Mouse (Mus musculus) intestine, embryonic 15.5 days (tissue): Measurements from ENCODE around the gene Tgfbr3. TPM values are rescaled to one million over a fixed set of nuclear protein-coding genes. Genes with fewer than 3 reads are reported as not detected.
A peak's percentile ranks its signal among the peaks of the same experiment; 100 is the strongest.

Source experiments
- ATAC-seq: fragments of 200-750 bp; cut with Nextera tagmentation; 2 replicates; pipeline ENCODE4 v1.8.0; 2017; ENCODE audit warnings: moderate TSS enrichment, moderate library complexity
- H3K27ac ChIP-seq: fragments of 300-500 bp; sonication (generic); 2 replicates; pipeline ENCODE4 v1.5.1; 2015; ENCODE audit warnings: mild to moderate bottlenecking, inconsistent platforms
- H3K27me3 ChIP-seq: fragments of 300-500 bp; sonication (generic); replicated peaks from 2 replicates; pipeline ENCODE4 v1.6.1; 2015; ENCODE audit warnings: inconsistent platforms
- H3K36me3 ChIP-seq: fragments of 300-500 bp; sonication (generic); 2 replicates; pipeline ENCODE4 v1.6.1; 2015; ENCODE audit warnings: inconsistent platforms
- H3K4me1 ChIP-seq: fragments of 300-500 bp; sonication (generic); replicated peaks from 2 replicates; pipeline ENCODE4 v1.6.1; 2015; ENCODE audit warnings: inconsistent platforms
- H3K4me2 ChIP-seq: fragments of 300-500 bp; sonication (generic); replicated peaks from 2 replicates; pipeline ENCODE4 v1.6.1; 2015; ENCODE audit warnings: mild to moderate bottlenecking, inconsistent platforms
- H3K4me3 ChIP-seq: fragments of 300-500 bp; sonication (generic); replicated peaks from 2 replicates; pipeline ENCODE4 v1.5.1; 2015; ENCODE audit warnings: inconsistent platforms
- H3K9ac ChIP-seq: fragments of 300-500 bp; sonication (generic); 2 replicates; pipeline ENCODE4 v1.6.1; 2015; ENCODE audit warnings: inconsistent platforms
- H3K9me3 ChIP-seq: fragments of 300-500 bp; sonication (generic); 2 replicates; pipeline ENCODE4 v1.6.1; 2016; ENCODE audit warnings: inconsistent platforms
- WGBS: fragments of 180-500 bp; shearing (Covaris S2); methylation state at CpG from one replicate; pipeline ENCODE4 v1.1.7; 2015; 5-methylcytosine and 5-hydroxymethylcytosine counted together
- polyA plus RNA-seq: library from polyadenylated mRNA; unstranded; fragments of >200 nt; fragmentation: Nextera tagmentation; extraction: Ambion mirVana; gene quantifications from 2 replicates; pipeline ENCODE4 v1.2.1, GENCODE M21; 2015

Gene Tgfbr3
- polyA plus RNA-seq, 1 experiment from 2014 or later = 14.4 TPM

- no peaks in the 10 kb centered on the region for H3K36me3 ChIP-seq
- no peak for ATAC-seq
- H3K27me3 ChIP-seq = no peaks in the 10 kb centered on the region
- no peak overlapping the region for H3K9ac ChIP-seq
- peaks cover 21% of the 10 kb centered on the region for H3K4me1 ChIP-seq
- no peak overlapping the region for H3K27ac ChIP-seq
- no peaks in the 10 kb centered on the region for H3K9me3 ChIP-seq
- H3K4me2 ChIP-seq = no peak overlapping the region
- 91% methylated on average over 4 of the region's 4 CpGs for WGBS
- H3K4me3 ChIP-seq = no peak overlapping the region
These were observed 4.6 kb upstream of the Tgfbr3 start for GRCm38 (mm10) chr5:107294041-107294440.

GRCm38 (mm10) chr5:107289986-107290385 lies 557 bp upstream of the Tgfbr3 start:
- Histone ChIP-seq H3K9ac (no peak overlapping the region), H3K4me1 (peaks cover 6% of the 10 kb centered on the region; the same call in 1 of the 2 replicates), H3K4me2 (peak overlapping the region; percentile 91), H3K9me3 (no peaks in the 10 kb centered on the region), H3K4me3 (peak overlapping the region; percentile 81; the same call in 1 of the 2 replicates), H3K36me3 (no peaks in the 10 kb centered on the region), H3K27ac (peak overlapping the region; percentile 88; the same call in 1 of the 2 replicates), H3K27me3 (no peaks in the 10 kb centered on the region)
- 34% methylated on average over 8 of the region's 8 CpGs for WGBS
- ATAC-seq = no peak

- H3K27me3 ChIP-seq = no peaks in the 10 kb centered on the region
- peak overlapping the region; percentile 91 for H3K4me2 ChIP-seq
- ATAC-seq = peak; percentile 54
- no peaks in the 10 kb centered on the region for H3K36me3 ChIP-seq
- H3K4me3 ChIP-seq = peak overlapping the region; percentile 81
- 1% methylated on average over 61 of the region's 62 CpGs for WGBS
- H3K4me1 ChIP-seq = peaks cover 7% of the 10 kb centered on the region; the same call in 1 of the 2 replicates
- no peaks in the 10 kb centered on the region for H3K9me3 ChIP-seq
- H3K9ac ChIP-seq = peak overlapping the region; percentile 87
- peak overlapping the region; percentile 88 for H3K27ac ChIP-seq
These were observed 799 bp downstream of the Tgfbr3 start for GRCm38 (mm10) chr5:107288427-107289233.

GRCm38 (mm10) chr5:107287908-107288267 lies 1.5 kb downstream of the Tgfbr3 start:
- Histone ChIP-seq H3K27me3 (no peaks in the 10 kb centered on the region), H3K4me1 (peaks cover 7% of the 10 kb centered on the region; the same call in 1 of the 2 replicates), H3K27ac (no peak overlapping the region), H3K4me3 (peak overlapping the region; percentile 81), H3K9ac (peak overlapping the region; percentile 87; the same call in 1 of the 2 replicates), H3K36me3 (no peaks in the 10 kb centered on the region), H3K4me2 (peak overlapping the region; percentile 91), H3K9me3 (no peaks in the 10 kb centered on the region)
- ATAC-seq = no peak
- 41% methylated on average over 5 of the region's 5 CpGs for WGBS

- Histone ChIP-seq H3K27me3 (no peaks in the 10 kb centered on the region), H3K4me1 (peaks cover 7% of the 10 kb centered on the region; the same call in 1 of the 2 replicates), H3K4me2 (peak overlapping the region; percentile 91), H3K9me3 (no peaks in the 10 kb centered on the region), H3K36me3 (no peaks in the 10 kb centered on the region), H3K27ac (no peak overlapping the region), H3K4me3 (peak overlapping the region; percentile 81), H3K9ac (no peak overlapping the region)
- no peak for ATAC-seq
- WGBS = 25% methylated on average over 6 of the region's 6 CpGs
These were observed 2.0 kb downstream of the Tgfbr3 start for GRCm38 (mm10) chr5:107287254-107287907.

- no peaks in the 10 kb centered on the region for H3K27me3 ChIP-seq
- ATAC-seq = no peak
- no peak overlapping the region for H3K4me2 ChIP-seq
- H3K4me1 ChIP-seq = peaks cover 7% of the 10 kb centered on the region; the same call in 1 of the 2 replicates
- H3K27ac ChIP-seq = no peak overlapping the region
- no peak overlapping the region for H3K9ac ChIP-seq
- no peaks in the 10 kb centered on the region for H3K9me3 ChIP-seq
- no peaks in the 10 kb centered on the region for H3K36me3 ChIP-seq
- H3K4me3 ChIP-seq = no peak overlapping the region
- 68% methylated on average over 6 of the region's 6 CpGs for WGBS
These were observed 3.9 kb downstream of the Tgfbr3 start for GRCm38 (mm10) chr5:107285563-107285962.

- no peak overlapping the region for H3K4me3 ChIP-seq
- 58% methylated on average over 10 of the region's 10 CpGs for WGBS
- H3K27ac ChIP-seq = no peak overlapping the region
- H3K27me3 ChIP-seq = no peaks in the 10 kb centered on the region
- no peaks in the 10 kb centered on the region for H3K9me3 ChIP-seq
- H3K4me1 ChIP-seq = peaks cover 3% of the 10 kb centered on the region; the same call in 1 of the 2 replicates
- ATAC-seq = no peak
- H3K36me3 ChIP-seq = no peaks in the 10 kb centered on the region
- no peak overlapping the region for H3K4me2 ChIP-seq
- no peak overlapping the region for H3K9ac ChIP-seq
These were observed 5.4 kb downstream of the Tgfbr3 start for GRCm38 (mm10) chr5:107283935-107284524.

GRCm38 (mm10) chr5:107282561-107283307 lies 6.7 kb downstream of the Tgfbr3 start:
- no peaks in the 10 kb centered on the region for H3K36me3 ChIP-seq
- 74% methylated on average over 9 of the region's 9 CpGs for WGBS
- no peak overlapping the region for H3K27ac ChIP-seq
- no peak overlapping the region for H3K4me3 ChIP-seq
- peaks cover 3% of the 10 kb centered on the region; the same call in 1 of the 2 replicates for H3K4me1 ChIP-seq
- H3K9ac ChIP-seq = no peak overlapping the region
- H3K27me3 ChIP-seq = no peaks in the 10 kb centered on the region
- no peak for ATAC-seq
- no peaks in the 10 kb centered on the region for H3K9me3 ChIP-seq
- no peak overlapping the region for H3K4me2 ChIP-seq

GRCm38 (mm10) chr5:107279263-107279662 lies 10.2 kb downstream of the Tgfbr3 start:
- H3K36me3 ChIP-seq = no peaks in the 10 kb centered on the region
- H3K9ac ChIP-seq = no peak overlapping the region
- H3K27me3 ChIP-seq = no peaks in the 10 kb centered on the region
- WGBS = 60% methylated on average over 4 of the region's 4 CpGs
- no peak overlapping the region for H3K4me2 ChIP-seq
- no peak overlapping the region for H3K4me3 ChIP-seq
- no peaks in the 10 kb centered on the region for H3K9me3 ChIP-seq
- no peak for ATAC-seq
- H3K4me1 ChIP-seq = peaks cover 15% of the 10 kb centered on the region
- no peak overlapping the region for H3K27ac ChIP-seq

GRCm38 (mm10) chr5:107276186-107276585 lies 13.2 kb downstream of the Tgfbr3 start:
- WGBS = 29% methylated on average over 3 of the region's 3 CpGs
- H3K36me3 ChIP-seq = no peaks in the 10 kb centered on the region
- no peak for ATAC-seq
- H3K4me3 ChIP-seq = no peak overlapping the region
- H3K27ac ChIP-seq = peak overlapping the region; percentile 18
- peaks cover 26% of the 10 kb centered on the region for H3K4me1 ChIP-seq
- H3K9me3 ChIP-seq = no peaks in the 10 kb centered on the region
- no peaks in the 10 kb centered on the region for H3K27me3 ChIP-seq
- H3K4me2 ChIP-seq = no peak overlapping the region
- no peak overlapping the region for H3K9ac ChIP-seq

GRCm38 (mm10) chr5:107272252-107273028 lies 17.0 kb downstream of the Tgfbr3 start:
- peaks cover 38% of the 10 kb centered on the region for H3K4me1 ChIP-seq
- H3K9me3 ChIP-seq = no peaks in the 10 kb centered on the region
- H3K27ac ChIP-seq = peak overlapping the region; percentile 37
- ATAC-seq = peak; percentile 78
- H3K4me3 ChIP-seq = no peak overlapping the region
- no peaks in the 10 kb centered on the region for H3K27me3 ChIP-seq
- no peak overlapping the region for H3K4me2 ChIP-seq
- H3K36me3 ChIP-seq = no peaks in the 10 kb centered on the region
- 40% methylated on average over 11 of the region's 11 CpGs for whole genome bisulfite sequencing
- H3K9ac ChIP-seq = no peak overlapping the region
